Mouse (Mus musculus) layer of hippocampus, adult 9-11 months (tissue): ENCODE measurements at regions not wholly inside any gene's neighbourhood (a gene's known extent, or its start where the extent isn't known, plus 50 kb on each side); places are given as distances from the start of the nearest gene placed in this dataset.
"Not testable (repeated sequence)": the region's sequence is repeated elsewhere in the genome, so short reads cannot be mapped to it uniquely, and the experiment has no call there.

Source experiments
- DNase-seq: peaks from one replicate; pipeline ENCODE4 v3.0.0; 2022

GRCm38 (mm10) chr19:32974778-32975240 lies 217.5 kb downstream of the Pten start:
- DNase-seq, result no peak

- no peak for DNase-seq
Observed at GRCm38 (mm10) chr19:32975303-32975702, 218.0 kb downstream of the Pten start.

- DNase-seq, result no peak
Observed at GRCm38 (mm10) chr19:32976507-32976906, 219.2 kb downstream of the Pten start.

DNA sequence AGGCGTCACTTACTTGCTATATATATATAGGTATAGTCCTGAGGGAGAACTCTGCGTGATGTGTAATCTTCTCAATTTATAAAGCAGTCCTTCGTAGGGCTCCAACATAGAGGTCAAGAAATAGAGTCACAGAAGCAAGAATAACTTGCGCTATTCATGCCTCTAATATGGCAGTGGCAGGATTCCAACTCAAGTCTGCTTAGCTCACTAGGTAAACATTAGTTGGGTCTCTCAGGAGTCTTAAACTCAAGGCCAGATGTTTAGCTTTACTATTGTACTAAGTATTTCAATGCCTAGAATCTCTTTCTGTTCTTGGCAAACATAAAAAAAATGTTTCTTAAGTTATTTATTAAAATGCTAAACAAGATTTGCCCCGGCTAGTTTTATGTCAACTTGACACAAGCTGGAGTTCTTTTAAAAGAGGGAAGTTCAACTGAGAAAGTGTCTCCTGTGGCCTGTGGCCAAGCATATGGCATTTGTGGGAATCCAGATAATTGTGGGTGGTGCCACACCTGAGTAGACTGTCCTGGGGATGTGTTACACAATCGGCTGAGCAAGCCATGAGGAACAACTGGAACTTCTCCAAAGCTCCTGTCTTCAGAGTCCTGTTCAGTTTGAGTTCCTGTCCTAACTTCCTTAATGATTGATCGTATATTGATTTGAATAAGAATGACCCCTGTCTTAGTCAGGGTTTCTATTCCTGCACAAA lies 220.9 kb downstream of the Pten start:
- DNase-seq, result no peak

DNA sequence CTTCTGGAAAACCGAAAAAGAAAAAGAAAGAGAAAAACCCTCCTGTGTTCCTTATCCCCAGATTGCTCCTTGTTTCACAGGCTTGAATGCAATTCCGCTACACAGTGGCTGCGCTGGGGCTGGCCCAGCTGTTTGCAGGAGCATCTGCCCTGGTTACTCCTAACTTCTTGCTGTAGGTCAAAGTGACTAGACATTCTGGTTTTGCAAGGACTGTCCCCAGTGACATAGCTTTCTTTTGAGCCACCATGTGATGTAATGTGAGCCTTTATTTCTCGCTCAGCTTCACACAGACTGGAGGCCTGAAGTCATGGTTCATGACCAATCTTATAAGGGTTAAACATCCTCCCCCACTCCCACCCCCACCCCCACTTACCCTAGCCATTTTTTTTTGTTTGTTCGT lies 222.8 kb downstream of the Pten start:
- no peak for DNase-seq

- no peak for DNase-seq
Observed at GRCm38 (mm10) chr19:32988713-32989112, 231.4 kb downstream of the Pten start.

DNA sequence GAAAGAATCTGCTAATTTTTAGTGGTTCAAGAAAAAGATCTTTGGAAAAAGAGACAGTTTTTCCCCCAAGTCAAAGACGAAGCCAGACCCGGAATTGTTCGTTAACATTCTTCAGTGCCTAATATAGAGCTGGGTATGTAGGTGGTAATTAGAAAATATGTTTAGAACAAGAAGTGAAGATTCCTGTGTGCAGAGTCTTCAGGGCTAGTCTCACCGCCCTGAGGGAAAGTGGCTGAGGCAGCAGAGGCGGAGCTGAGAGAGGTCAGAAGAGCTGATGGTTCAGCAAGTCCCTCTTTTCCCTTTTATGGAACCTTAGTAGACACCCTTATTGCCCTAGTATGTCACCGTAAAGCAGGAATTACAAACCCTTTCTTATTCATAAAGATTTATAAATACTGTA lies 232.0 kb downstream of the Pten start:
- DNase-seq, result no peak

DNA sequence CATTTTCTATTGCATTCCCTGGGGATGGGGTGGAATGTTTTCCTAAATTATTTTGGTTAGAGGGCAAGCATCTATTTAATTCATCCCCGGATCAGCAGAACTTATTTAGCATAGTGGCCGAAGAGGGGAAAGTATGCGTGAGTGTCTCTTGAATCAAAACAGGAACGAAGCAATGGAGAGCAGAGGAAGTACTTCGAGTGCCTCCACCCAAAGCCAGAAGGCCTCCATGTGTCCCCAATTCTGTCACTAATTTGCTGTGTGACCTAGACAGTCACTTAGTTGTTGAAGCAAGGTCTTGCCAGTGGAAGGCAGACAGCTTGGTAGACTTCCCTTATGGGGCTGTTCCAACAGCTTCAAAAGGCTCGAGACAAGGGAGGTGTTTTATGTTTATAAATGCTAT lies 233.3 kb downstream of the Pten start:
- DNase-seq, result no peak

- DNase-seq, result no peak
Observed at GRCm38 (mm10) chr19:32998576-32999170, 241.4 kb downstream of the Pten start.

DNA sequence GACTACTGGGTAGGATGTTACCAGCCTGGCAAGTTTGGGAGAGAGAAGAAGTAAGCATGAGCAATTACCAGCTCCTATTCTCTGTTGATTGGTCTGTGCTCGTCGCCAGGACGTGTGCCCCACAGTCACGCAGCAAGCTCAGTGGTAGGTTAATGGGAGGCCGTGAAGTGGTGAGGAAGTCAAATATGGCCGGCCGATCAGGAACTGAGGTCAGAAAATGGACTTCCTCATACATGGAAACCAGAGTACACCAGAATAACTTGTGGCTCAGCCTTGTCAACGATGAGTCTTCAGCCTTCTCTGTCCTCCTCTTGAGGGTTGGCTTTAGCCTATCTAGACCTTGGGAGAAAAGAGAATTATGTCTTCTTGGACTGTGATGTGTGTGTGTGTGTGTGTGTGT lies 250.3 kb downstream of the Pten start:
- no peak for DNase-seq

DNA sequence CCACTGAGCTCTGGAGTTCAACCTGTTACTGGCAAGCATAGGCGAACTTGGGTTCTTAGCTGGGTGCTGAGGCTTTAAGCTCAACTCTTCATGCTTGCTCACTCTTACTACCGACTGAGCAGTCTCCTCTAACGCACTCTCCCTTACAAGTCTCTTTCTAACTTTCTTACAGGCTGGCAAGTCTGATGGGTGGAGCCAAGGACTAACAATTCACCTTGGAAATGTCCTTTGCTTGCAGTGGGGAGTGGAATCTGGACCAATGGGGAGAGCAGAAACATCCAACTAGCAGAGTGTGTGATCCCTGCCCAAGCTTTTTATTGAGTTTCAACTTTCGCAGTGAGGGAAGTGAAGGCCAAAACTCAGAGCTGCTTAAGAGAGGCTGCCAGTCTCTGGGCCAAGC lies 250.8 kb downstream of the Pten start:
- DNase-seq, result no peak

DNA sequence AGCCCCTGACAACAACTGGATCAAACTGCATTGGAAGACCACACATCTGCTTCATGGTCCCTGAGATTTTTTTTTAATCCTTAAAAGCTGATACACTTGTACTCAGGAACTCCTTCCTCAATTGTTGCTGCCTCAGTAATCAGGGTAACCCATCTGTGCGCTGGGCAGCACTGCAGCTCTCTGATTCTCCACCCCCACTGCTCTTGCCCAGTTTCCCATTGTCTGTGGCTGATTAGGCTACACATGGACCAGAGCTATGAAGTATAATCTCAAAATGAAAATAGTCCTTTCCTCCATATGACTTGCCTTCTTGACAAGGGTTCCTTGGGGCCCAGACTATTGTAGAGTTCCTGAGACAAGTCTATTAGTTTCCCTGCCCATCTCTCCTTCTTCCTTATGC lies 251.5 kb downstream of the Pten start:
- DNase-seq, result no peak

GRCm38 (mm10) chr19:33010886-33011446 lies 253.7 kb downstream of the Pten start:
- DNase-seq, result no peak

DNA sequence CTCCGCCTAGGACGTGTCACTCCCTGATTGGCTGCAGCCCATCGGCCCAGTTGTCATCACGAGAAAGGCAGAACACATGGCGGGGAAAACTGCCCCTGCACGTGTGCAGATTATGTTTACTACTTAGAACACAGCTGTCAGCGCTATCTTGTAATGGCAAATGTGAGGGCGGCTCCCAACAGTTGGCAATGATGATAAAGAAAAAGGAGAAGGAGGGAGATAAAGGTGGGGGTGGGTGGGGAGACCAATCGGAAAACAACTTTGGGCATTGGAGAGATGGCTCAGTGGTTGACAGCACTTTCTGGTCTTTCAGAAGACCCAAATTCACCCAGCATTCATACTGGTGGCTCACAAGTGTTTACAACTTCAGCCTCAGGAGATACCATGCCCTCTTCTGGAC lies 257.6 kb downstream of the Pten start:
- DNase-seq, result not testable (repeated sequence)

DNA sequence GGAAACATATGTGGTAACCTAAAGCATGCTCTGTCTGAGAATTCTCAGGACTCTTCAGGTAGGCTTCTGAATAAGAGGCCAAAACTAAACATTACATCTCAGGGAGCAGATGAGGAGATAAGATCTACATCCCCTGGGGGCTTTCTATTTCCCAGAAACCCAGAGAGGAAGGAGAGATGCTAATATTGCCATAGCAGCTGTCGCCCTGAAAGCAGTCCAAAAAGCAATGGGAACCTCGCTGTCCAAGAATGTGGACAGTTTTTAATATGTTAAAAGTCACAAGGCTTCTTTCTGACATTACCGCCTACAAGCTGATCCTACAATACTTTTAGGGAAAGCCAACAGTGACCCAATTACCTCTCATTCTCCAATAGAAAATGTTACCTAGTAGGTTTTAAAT lies 263.9 kb downstream of the Pten start:
- no peak for DNase-seq

GRCm38 (mm10) chr19:33022839-33023428 lies 265.6 kb downstream of the Pten start:
- DNase-seq, result no peak

GRCm38 (mm10) chr19:33029688-33030444 lies 272.6 kb downstream of the Pten start:
- DNase-seq, result no peak

GRCm38 (mm10) chr19:33040512-33040911 lies 283.2 kb downstream of the Pten start:
- no peak for DNase-seq

DNA sequence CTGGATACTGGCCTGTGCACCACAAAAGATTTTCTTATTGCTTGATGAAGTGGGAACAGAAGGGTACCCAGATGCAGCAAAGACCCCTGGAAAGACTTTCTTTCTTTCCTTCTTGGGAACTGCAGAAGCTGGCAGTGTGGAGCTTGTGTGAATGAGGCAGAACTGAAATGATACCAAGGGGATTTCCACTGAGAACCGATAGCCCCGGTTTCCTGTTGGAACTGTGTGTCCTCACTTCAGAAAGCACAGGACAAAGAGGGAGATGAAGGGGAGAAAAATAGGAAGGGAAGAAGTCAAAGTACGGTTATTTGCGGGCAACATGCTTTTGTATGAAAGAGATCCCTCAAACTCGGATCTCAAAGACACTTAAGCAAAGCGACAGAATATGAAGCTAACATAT lies 283.7 kb downstream of the Pten start:
- no peak for DNase-seq

- no peak for DNase-seq
Observed at GRCm38 (mm10) chr19:33042760-33043159, 285.5 kb downstream of the Pten start.

- no peak for DNase-seq
Observed at GRCm38 (mm10) chr19:33043696-33044095, 286.4 kb downstream of the Pten start.

DNA sequence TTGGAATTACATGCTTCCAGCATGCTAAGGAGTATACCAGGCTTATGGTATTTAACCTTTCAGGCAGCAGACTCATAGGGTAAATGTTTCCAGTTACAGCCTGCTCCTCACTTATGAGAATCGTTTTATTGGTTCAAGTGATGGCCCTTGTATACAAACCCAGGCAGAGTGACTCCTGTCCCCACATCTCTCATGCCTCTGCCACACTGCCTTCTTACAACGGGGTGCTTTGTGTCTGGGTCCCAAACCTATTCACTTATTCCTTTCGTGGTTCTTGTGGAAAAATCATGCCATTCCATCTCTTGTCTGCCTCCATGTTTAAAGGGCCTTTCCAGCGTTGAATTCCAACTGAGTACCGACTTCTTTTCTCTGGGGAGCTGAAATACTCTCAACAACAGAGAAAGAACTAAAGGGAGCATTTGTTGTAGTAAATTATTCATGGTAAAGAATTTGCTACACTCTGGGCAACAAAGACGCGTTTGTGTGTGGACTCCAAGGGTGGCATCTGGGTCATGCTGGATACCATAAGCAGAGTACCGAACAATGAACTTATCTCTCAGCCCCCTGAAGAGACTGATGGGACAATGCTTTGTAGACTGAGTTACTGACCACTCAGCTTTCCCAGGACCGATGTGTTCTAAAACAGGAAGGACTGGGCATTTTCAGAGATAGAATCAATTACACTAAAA lies 291.6 kb downstream of the Pten start:
- no peak for DNase-seq
